Mouse (Mus musculus) neural tube, embryonic 15.5 days (tissue): ENCODE data around the gene Eef1akmt2. TPM values are rescaled to one million over a fixed set of nuclear protein-coding genes. Genes with fewer than 3 reads are reported as not detected.

ENCODE experiments used
- ATAC-seq: fragments of 200-750 bp; cut with Nextera tagmentation; 2 replicates; pipeline ENCODE4 v1.8.0; 2017; ENCODE audit warnings: mild to moderate bottlenecking, moderate TSS enrichment, moderate library complexity; ENCODE audit not compliant: low FRiP score
- H3K27ac ChIP-seq: fragments of 300-500 bp; sonication (generic); replicated peaks from 2 replicates; pipeline ENCODE4 v1.5.1; 2015; ENCODE audit warnings: mild to moderate bottlenecking, inconsistent platforms
- H3K27me3 ChIP-seq: fragments of 300-500 bp; sonication (generic); replicated peaks from 2 replicates; pipeline ENCODE4 v1.6.1; 2015; ENCODE audit warnings: inconsistent platforms
- H3K36me3 ChIP-seq: fragments of 300-500 bp; sonication (generic); 2 replicates; pipeline ENCODE4 v1.6.1; 2015; ENCODE audit warnings: inconsistent platforms
- H3K4me1 ChIP-seq: fragments of 300-500 bp; sonication (generic); 2 replicates; pipeline ENCODE4 v1.6.1; 2015; ENCODE audit warnings: inconsistent platforms
- H3K4me2 ChIP-seq: fragments of 300-500 bp; sonication (generic); 2 replicates; pipeline ENCODE4 v1.6.1; 2015; ENCODE audit warnings: inconsistent platforms, mild to moderate bottlenecking, moderate library complexity
- H3K4me3 ChIP-seq: fragments of 300-500 bp; sonication (generic); replicated peaks from 2 replicates; pipeline ENCODE4 v1.5.1; 2015; ENCODE audit warnings: mild to moderate bottlenecking, inconsistent platforms
- H3K9ac ChIP-seq: fragments of 300-500 bp; sonication (generic); replicated peaks from 2 replicates; pipeline ENCODE4 v1.6.1; 2015; ENCODE audit warnings: mild to moderate bottlenecking, inconsistent platforms
- H3K9me3 ChIP-seq: fragments of 300-500 bp; sonication (generic); replicated peaks from 2 replicates; pipeline ENCODE4 v1.6.1; 2016; ENCODE audit warnings: inconsistent platforms
- WGBS: fragments of 180-500 bp; shearing (Covaris S2); methylation state at CpG from one replicate; pipeline ENCODE4 v1.1.7; 2015; ENCODE audit warnings: mixed read lengths; 5-methylcytosine and 5-hydroxymethylcytosine counted together
- polyA plus RNA-seq: library from polyadenylated mRNA; unstranded; fragments of >200 nt; fragmentation: Nextera tagmentation; extraction: Ambion mirVana; gene quantifications from 2 replicates; pipeline ENCODE4 v1.2.1, GENCODE M21; 2015

Eef1akmt2 gene
- polyA plus RNA-seq: 76.3 and 84.5 TPM in 2 replicates

DNA sequence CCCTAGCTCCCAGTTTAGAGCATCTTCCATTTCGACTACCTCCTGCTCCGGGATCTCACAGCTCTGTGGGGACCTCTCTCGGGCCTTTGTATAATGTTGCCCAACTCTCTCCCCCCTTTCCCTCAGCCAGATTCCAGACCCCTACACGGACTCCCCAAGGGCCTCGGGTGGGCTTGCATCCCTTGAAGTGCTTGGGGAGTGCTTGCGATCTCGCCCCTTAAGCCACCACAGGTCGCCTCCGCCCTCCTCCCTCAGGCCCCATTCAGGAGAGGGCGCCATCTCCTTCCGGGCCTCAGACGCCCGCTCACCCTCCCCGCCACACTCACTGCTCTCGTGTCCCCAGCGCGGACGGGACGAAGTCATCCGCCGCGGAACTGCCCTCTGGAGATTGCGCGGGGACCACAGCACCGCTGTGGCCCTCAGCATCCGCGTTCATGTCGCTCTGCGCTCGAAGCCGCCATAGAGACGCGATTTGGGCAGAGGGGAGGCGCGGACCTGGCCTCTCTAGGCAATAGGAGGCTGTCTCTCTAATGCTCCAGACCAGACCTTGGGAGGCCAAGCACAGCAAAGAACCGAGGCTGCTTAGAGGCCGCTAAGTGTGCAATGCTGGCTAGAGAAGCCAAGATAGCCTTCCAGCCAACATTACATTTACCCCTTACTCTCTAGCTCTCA lies at the start of gene Eef1akmt2:
Eef1akmt2 (minus strand) TSS at position 501 of the 672 bp plus-strand sequence.
- Histone ChIP-seq H3K4me1 (peaks cover 14% of the 10 kb centered on the region), H3K4me3 (peak within 1 kb of the TSS; percentile 76), H3K27ac (peak within 1 kb of the TSS; percentile 98), H3K4me2 (peak within 1 kb of the TSS; percentile 65), H3K36me3 (peaks cover 23% of the 10 kb centered on the region), H3K9ac (peak within 1 kb of the TSS; percentile 91), H3K27me3 (no peaks in the 10 kb centered on the region), H3K9me3 (no peaks in the 10 kb centered on the region)
- ATAC-seq: peak; percentile 94
- under 1% methylated on average over 37 of the region's 37 CpGs for WGBS

DNA sequence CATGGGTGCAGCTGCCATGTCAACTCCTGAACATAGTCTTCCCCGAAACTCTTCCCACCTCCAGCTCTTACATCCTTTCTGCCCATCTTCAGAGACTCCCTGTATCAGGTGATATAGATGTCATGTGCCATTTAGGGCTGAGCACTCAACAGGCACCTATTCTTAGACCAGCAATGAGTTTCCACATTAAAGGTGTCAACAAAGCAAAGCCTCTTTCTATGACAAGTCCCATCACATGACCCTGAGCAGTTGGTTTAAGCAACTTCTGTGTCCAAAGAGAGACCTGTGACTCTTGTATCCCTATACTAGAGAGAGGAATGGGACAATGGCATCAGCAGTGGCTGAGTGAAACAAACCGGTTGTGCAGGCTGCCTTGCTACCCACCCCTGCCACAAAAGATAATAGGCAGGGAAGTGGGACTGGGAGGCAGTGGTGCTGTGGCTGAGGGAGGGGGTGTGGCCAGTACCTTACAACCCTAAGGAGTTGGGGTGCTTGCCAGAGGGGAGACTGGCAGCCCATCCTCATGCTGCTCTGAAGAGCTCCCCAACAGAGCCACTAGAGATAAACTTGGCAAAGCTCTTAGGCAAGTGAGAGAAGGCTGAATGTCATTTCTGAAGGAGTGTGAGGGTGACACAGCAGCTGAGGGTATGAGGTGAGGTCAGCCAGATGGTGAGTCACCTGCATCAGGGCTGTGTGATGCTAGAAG lies 48.5 kb upstream of the Eef1akmt2 start:
- H3K9me3 ChIP-seq: no peaks in the 10 kb centered on the region
- H3K27ac ChIP-seq: no peak overlapping the region
- no peaks in the 10 kb centered on the region for H3K27me3 ChIP-seq
- H3K9ac ChIP-seq: no peak overlapping the region
- no peaks in the 10 kb centered on the region for H3K36me3 ChIP-seq
- H3K4me2 ChIP-seq: no peak overlapping the region
- no peaks in the 10 kb centered on the region for H3K4me1 ChIP-seq
- 67% methylated on average over 2 of the region's 2 CpGs for WGBS
- H3K4me3 ChIP-seq: no peak overlapping the region
- ATAC-seq: no peak

DNA sequence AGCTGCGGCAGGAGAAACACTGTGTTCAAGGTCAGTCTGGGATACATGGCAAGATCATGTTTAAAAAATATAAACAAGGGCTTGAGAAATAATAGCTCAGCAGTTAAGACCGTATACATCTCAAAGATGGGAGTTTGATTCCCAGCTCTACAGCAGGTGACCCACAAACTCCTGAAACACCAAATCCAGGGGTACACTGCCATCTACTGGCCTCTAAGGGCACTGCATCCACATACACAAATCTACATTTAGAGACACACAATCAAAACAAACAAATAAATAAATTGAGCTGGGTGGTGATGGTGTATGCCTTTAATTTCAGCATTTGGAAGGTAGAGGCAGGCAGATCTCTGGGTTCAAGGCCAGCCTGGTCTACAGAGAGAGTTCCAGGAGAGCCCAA lies 45.8 kb upstream of the Eef1akmt2 start:
- no peaks in the 10 kb centered on the region for H3K36me3 ChIP-seq
- 95% methylated on average over 2 of the region's 2 CpGs for WGBS

DNA sequence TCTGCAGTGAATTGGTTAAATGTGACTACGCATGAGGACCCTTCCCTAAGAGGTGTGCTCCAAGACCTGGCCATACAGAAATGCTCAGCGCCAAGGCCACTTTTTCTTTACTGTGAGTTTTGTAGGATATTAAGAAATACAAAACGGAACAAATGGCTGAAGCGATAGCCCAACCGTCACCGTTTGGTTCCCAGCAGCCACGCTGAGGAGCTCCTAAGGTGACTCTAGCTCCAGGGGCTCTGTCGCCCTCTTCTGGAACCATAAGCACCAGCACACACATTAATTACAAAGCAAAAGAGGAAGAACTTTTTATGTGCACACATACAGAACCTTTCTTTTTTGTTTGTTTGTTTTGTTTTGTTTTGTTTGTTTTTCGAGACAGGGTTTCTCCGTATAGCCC lies 44.8 kb upstream of the Eef1akmt2 start:
- no peak overlapping the region for H3K4me2 ChIP-seq
- H3K9ac ChIP-seq: no peak overlapping the region
- H3K9me3 ChIP-seq: no peaks in the 10 kb centered on the region
- no peak for ATAC-seq
- WGBS: 89% methylated on average over 10 of the region's 10 CpGs
- no peaks in the 10 kb centered on the region; the same call in 1 of the 2 replicates for H3K4me1 ChIP-seq
- H3K4me3 ChIP-seq: no peak overlapping the region
- H3K27ac ChIP-seq: no peak overlapping the region
- H3K27me3 ChIP-seq: no peaks in the 10 kb centered on the region
- H3K36me3 ChIP-seq: no peaks in the 10 kb centered on the region

More for the DNA sequence above, 45.8 kb upstream of the Eef1akmt2 start:
- Histone ChIP-seq H3K4me3 (no peak overlapping the region), H3K9me3 (no peaks in the 10 kb centered on the region), H3K27me3 (no peaks in the 10 kb centered on the region), H3K4me2 (no peak overlapping the region), H3K4me1 (no peaks in the 10 kb centered on the region; the same call in 1 of the 2 replicates), H3K9ac (no peak overlapping the region), H3K27ac (no peak overlapping the region)
- no peak for ATAC-seq

DNA sequence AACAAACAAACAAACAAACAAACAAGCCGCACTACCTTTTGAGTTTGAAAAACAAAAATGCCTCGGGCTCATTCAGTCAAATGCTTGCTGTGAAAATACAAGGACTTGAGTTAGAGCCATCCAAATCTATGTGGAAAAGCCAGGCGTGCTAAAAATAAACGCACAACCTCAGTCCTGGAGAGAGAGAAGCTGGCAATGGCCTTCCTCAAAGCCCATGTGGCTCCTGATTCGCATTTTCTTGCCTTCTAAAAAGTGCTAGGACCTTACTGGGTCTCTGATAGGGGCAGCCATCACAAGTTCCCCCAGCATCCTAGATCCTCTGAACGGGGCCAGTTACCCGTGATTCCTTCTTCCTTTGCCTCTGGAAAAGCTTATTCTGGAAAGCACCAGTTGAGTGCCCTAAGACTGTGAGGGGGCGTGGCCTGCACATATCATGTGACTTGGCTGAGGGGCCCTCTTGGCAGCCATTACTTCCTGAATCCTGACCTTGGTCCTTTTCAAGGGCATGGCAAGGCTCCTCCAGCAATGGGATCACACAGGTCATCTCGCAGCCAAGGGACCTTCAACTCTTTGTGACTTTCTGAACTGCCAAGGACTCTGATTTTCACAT lies 43.8 kb upstream of the Eef1akmt2 start:
- H3K4me1 ChIP-seq: no peaks in the 10 kb centered on the region; the same call in 1 of the 2 replicates
- no peaks in the 10 kb centered on the region for H3K36me3 ChIP-seq
- no peak for ATAC-seq
- H3K4me3 ChIP-seq: no peak overlapping the region
- 95% methylated on average over 9 of the region's 9 CpGs for WGBS
- H3K27ac ChIP-seq: no peak overlapping the region
- no peaks in the 10 kb centered on the region for H3K27me3 ChIP-seq
- H3K9me3 ChIP-seq: no peaks in the 10 kb centered on the region
- H3K4me2 ChIP-seq: no peak overlapping the region
- no peak overlapping the region for H3K9ac ChIP-seq

DNA sequence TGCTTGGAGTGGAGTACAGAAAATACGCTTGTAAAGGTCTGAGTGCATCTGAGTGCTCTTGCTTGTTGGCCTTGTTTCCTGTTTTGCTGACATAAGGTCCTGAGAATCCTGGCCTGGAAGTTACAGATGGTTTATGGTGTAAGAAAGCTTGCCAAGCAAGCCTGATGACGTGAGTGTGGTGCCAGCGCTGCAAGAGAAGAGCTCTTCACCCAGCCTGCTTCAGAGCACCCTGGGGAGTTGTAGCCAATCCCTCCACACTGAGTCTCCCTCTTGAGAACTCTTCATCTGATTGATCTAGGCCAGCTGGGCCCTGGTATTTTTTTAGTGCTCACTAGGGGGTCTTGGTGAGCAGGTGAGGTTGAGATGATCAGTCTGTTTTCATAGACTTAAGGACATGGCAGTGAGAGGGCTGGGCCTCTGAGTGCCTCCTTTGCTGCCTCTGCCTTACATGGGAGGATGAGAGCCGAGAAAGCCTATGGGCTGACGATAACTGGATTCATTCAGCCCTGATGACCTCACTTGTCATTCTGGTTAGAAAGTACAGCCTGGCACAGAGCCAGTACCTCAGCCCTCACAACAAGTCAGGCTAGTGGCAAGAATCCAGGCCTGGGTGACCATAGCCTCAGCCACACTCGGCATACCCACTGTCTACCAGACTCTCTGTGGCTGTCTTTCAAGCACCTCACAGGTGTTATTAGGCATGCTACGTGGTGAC lies 42.5 kb upstream of the Eef1akmt2 start:
- Histone ChIP-seq H3K4me3 (no peak overlapping the region), H3K9me3 (no peaks in the 10 kb centered on the region), H3K4me2 (no peak overlapping the region), H3K9ac (no peak overlapping the region), H3K4me1 (no peaks in the 10 kb centered on the region; the same call in 1 of the 2 replicates), H3K27me3 (no peaks in the 10 kb centered on the region), H3K36me3 (no peaks in the 10 kb centered on the region), H3K27ac (no peak overlapping the region)
- 59% methylated on average over 7 of the region's 7 CpGs for WGBS
- ATAC-seq: no peak

DNA sequence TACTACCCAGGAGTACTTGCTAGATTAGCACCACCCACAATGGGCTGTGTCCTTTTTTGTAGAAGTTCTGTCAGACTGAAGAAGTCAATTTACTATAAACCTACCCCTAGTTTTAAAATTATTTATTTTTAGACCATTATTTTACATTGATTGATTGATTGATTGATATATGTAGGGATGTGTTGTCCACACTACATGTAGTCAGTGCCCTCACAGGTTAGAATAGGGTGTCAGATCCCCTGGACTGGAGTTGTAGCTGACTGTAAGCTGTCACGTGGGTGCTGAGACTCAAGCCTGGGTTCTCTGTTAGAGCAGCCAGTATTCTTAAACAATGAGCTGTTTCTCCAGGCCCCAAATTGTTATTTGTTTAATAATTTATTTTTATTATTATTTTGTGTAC lies 40.9 kb upstream of the Eef1akmt2 start:
- no peaks in the 10 kb centered on the region for H3K9me3 ChIP-seq
- no peaks in the 10 kb centered on the region for H3K27me3 ChIP-seq
- H3K27ac ChIP-seq: no peak overlapping the region
- no peaks in the 10 kb centered on the region for H3K36me3 ChIP-seq
- H3K4me2 ChIP-seq: no peak overlapping the region
- no peak for ATAC-seq
- no peak overlapping the region for H3K9ac ChIP-seq
- H3K4me3 ChIP-seq: no peak overlapping the region
- WGBS: 92% methylated on average over 1 of the region's 1 CpGs
- H3K4me1 ChIP-seq: no peaks in the 10 kb centered on the region; the same call in 1 of the 2 replicates

DNA sequence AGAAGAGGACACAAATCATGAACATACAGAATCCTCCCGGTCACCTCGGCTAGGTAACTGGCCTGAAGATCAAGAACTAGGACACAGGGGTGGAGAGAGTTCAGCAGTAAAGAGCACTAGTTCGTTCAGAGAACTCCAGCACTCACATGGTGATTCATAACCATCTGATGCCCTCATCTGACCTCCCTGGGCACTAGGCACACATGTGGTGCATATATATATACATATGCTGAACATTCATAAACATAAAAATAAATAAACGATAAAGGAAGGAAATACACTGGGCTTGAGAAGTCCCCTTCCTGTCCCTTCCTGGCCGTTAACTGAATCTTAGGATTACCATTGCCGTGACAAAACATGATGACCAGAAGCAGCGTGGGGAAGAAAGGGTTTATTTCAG lies 40.3 kb upstream of the Eef1akmt2 start:
- ATAC-seq: no peak
- no peak overlapping the region for H3K4me3 ChIP-seq
- H3K4me2 ChIP-seq: no peak overlapping the region
- no peak overlapping the region for H3K9ac ChIP-seq
- WGBS: 86% methylated on average over 7 of the region's 7 CpGs
- no peak overlapping the region for H3K27ac ChIP-seq
- H3K4me1 ChIP-seq: no peaks in the 10 kb centered on the region; the same call in 1 of the 2 replicates
- no peaks in the 10 kb centered on the region for H3K27me3 ChIP-seq
- H3K9me3 ChIP-seq: no peaks in the 10 kb centered on the region
- no peaks in the 10 kb centered on the region for H3K36me3 ChIP-seq

DNA sequence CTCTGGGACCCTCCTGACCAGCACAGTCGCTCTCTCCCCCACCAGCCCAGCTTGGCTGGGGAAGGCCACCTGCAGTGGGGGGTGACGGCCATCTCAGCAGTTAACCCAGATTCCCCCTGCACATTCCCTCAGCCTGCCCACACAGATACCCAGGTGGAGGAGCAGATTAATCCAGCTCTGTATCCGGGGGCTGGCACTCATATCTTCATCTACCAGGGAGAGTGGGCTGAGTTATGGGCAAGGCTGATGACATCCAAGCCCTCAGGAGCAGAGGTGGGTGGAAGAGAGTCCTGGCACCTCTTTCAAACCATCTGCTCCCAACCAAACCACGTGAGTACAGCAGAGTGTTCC lies 39.8 kb upstream of the Eef1akmt2 start:
- Histone ChIP-seq H3K36me3 (no peaks in the 10 kb centered on the region), H3K4me2 (no peak overlapping the region), H3K9me3 (no peaks in the 10 kb centered on the region), H3K4me3 (no peak overlapping the region), H3K9ac (no peak overlapping the region), H3K27me3 (no peaks in the 10 kb centered on the region), H3K27ac (no peak overlapping the region), H3K4me1 (no peaks in the 10 kb centered on the region; the same call in 1 of the 2 replicates)
- ATAC-seq: no peak
- WGBS: 55% methylated on average over 4 of the region's 4 CpGs

DNA sequence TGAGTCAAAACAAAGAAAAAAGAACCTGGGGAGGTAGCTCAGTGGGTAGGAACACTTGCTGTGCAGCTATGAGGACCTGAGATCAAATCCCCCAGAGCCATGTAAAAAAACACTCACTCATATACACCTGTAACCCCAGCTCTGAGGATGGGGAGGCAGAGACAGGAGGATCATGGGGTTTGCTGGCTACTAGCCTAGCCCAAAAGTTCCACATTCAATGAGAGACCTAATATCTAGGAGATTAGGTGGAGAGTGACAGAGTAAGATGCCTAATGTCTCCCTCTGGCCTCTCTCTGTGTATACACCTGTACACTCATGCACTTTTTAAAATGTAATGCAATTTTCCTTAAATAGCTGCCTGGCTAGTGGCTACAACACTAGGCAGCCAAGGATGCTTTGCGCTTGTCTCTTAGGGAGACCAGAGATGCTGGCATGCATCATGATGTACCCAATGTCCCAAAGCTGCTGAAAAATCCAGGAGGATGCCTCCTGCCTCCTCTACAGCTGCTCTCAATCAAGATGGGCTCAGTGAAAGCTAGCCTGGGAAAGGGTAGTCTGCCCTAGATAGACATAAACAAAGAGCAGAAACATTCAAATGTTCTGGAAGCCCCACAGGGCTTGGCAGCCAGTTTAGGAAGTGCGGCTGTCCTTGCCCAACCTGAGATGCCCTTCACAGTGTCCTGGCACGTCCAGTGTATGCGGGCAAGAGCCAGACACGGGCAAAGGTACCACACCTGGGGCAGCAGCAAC lies 39.3 kb upstream of the Eef1akmt2 start:
- Histone ChIP-seq H3K27me3 (no peaks in the 10 kb centered on the region), H3K4me3 (no peak overlapping the region), H3K4me2 (no peak overlapping the region), H3K27ac (no peak overlapping the region), H3K4me1 (no peaks in the 10 kb centered on the region; the same call in 1 of the 2 replicates), H3K9ac (no peak overlapping the region), H3K9me3 (no peaks in the 10 kb centered on the region), H3K36me3 (no peaks in the 10 kb centered on the region)
- WGBS: 85% methylated on average over 5 of the region's 5 CpGs
- no peak for ATAC-seq

DNA sequence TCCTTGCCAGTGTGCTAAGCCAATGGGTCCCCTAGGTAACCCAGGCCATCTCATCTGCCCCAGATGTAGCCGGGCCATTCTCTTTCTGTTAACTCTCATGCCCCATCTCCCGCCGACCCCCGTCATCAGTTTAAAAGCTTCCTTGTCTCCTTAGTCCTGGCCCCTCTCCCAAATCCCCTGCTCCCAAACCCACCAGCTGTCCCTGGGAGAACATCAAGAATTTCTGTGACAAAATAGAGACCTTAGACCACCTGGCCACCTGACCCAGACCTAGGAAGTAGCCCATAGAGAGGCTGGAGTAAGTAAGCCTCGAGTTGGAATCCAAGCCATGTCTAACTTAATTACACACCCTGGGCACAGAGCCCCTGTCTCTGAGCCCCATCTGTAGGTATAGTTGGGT lies 37.7 kb upstream of the Eef1akmt2 start:
- Histone ChIP-seq H3K27me3 (no peaks in the 10 kb centered on the region), H3K4me3 (no peak overlapping the region), H3K4me1 (no peaks in the 10 kb centered on the region; the same call in 1 of the 2 replicates), H3K36me3 (no peaks in the 10 kb centered on the region; the same call in 1 of the 2 replicates), H3K9ac (no peak overlapping the region), H3K27ac (no peak overlapping the region), H3K9me3 (no peaks in the 10 kb centered on the region), H3K4me2 (no peak overlapping the region)
- ATAC-seq: no peak
- 88% methylated on average over 5 of the region's 5 CpGs for WGBS
